Mouse (Mus musculus): ENCODE data around the gene Gm10310.
"Not testable (repeated sequence)": the region's sequence is repeated elsewhere in the genome, so short reads cannot be mapped to it uniquely, and the experiment has no call there.

The Gm10310 gene
- long read RNA-seq, experiment 1 = 0 reads
- long read RNA-seq, experiment 2 = 0 reads

DNA sequence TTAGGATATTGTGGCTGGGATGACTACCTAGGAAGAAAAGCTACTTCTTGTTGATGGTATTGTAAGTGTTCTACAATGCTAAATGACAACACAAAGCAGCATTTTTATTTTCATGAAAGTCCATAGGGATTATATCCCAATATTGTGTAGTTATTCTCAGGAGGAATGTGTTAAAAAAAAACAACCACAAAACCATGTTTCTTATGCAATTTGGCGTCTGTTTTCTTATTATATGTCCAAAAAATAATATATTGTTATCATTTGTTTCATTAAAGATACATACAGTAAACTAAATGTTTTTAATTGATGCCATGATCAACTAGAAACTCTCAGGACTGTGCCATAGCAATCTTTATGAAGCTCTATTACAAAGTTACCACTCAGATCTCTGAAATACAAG lies at the start of gene Gm10310:
Gene Gm10310 (minus strand): TSS at position 101 of the 400 bp plus-strand sequence.
- intact Hi-C loops (cut with DNase I) = not testable (repeated sequence)

DNA sequence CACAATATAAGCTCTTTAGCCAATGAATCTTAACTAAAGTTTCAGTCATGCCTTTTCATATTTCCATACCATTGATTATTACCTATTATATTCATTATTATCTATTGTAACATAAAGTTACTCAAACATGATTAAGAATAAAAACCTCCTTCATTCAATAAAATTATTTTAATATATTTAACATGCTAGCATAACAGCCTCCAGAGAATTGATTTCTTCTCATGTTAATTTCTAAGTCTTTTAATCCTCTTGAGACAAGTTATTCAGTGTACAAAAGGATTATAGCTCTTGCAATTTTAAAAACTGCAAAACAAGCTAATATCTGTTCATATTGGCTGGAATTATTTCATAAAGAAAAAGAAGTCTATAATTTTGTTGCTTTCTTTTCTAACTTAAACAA lies 45.2 kb upstream of the Gm10310 start, which contains the start of gene Olfr821:
Gene Olfr821 (plus strand): TSS at position 301 of the 400 bp plus-strand sequence.
- intact Hi-C loops (cut with DNase I) = no loop called here

DNA sequence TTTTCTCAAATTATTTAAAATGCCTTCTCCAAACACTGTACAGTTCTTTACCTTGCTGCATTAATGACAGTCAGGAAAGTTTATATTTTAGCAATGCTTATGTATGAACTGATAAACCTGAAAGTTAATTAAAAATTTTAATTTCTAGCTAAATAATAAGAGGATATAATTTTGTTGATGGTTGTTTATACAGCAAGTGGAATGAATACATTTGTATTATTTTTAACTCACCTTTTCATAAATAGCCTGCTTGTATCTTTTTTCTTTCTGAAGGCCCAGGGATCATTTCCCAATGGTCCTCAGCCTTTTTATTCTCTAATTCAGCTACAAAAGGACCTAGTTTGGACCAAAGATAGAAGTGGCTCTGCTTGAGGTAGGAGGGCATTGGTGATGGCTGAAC lies 27.5 kb upstream of the Gm10310 start, which contains the start of gene Olfr820:
Gene Olfr820 (plus strand): TSS at position 301 of the 400 bp plus-strand sequence.
- intact Hi-C loops (cut with DNase I) = no loop called here

DNA sequence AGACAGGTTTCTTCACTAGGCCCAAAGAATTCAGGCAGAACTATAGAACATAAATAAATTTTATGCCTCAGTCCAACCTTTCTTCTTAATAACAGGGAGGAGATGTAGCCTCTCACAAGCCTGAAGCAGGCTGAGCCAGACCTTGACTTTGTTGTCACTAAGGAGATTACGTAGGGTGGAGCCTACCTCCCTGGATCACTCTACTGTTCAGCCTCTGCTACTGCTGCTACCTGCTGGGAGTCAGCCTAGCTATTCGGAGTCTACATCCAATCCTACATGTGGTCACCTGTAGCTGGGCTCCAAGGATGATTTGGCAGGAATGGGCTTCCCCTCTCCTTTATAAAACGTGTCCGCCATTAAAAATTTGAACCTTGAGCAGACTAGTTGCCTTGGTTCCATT lies 20.5 kb upstream of the Gm10310 start:
- intact Hi-C loops (cut with DNase I) = not testable (repeated sequence)

DNA sequence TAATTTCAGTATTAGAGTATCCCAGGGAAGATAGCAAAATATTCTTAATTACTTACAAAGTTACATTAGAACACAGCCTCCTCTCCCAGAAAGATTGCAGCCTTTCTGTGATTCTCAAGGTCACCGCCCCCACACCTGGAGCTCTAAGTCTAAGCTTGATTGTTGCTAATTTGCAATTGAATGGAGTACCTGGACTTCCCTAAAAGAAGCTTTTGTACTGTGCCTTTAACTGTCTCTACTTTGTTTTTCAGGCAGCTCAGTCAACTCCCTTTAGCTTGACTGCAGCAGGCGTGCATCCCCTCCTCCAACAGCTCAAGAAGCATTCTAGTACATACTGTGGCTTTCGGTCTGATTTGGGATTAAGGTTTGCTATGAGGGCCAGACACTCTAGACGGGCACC lies 19.2 kb upstream of the Gm10310 start:
- intact Hi-C loops (cut with DNase I) = not testable (repeated sequence)

DNA sequence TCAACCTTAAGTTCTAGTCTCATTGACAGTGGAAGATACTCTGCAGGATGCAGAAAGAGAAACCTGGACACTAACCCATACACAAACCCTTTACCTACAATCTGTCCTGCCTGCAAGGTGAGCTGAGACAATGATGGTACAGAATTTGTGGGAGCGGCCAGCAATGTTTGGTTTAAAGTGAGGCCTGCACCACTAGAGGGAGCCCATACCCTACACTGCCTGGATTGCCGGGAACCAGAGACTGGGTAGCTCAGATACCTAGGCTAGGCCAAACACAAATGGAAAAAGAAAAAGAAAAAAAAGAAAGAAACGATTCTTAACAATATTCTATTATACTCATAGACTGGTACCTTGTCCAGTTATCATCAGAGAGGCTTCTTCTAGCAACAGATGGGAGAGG lies 3.0 kb downstream of the Gm10310 start:
- intact Hi-C loops (cut with DNase I) = not testable (repeated sequence)

DNA sequence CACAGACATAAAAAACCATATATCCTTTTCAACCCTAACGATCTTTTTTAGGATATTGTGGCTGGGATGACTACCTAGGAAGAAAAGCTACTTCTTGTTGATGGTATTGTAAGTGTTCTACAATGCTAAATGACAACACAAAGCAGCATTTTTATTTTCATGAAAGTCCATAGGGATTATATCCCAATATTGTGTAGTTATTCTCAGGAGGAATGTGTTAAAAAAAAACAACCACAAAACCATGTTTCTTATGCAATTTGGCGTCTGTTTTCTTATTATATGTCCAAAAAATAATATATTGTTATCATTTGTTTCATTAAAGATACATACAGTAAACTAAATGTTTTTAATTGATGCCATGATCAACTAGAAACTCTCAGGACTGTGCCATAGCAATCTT lies 8.8 kb downstream of the Gm10310 start, which contains the start of gene Olfr247:
Gene Olfr247 (minus strand): TSS at position 101 of the 400 bp plus-strand sequence.
- intact Hi-C loops (cut with DNase I) = not testable (repeated sequence)

DNA sequence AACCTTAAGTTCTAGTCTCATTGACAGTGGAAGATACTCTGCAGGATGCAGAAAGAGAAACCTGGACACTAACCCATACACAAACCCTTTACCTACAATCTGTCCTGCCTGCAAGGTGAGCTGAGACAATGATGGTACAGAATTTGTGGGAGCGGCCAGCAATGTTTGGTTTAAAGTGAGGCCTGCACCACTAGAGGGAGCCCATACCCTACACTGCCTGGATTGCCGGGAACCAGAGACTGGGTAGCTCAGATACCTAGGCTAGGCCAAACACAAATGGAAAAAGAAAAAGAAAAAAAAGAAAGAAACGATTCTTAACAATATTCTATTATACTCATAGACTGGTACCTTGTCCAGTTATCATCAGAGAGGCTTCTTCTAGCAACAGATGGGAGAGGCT lies 11.9 kb downstream of the Gm10310 start:
- intact Hi-C loops (cut with DNase I) = not testable (repeated sequence)

DNA sequence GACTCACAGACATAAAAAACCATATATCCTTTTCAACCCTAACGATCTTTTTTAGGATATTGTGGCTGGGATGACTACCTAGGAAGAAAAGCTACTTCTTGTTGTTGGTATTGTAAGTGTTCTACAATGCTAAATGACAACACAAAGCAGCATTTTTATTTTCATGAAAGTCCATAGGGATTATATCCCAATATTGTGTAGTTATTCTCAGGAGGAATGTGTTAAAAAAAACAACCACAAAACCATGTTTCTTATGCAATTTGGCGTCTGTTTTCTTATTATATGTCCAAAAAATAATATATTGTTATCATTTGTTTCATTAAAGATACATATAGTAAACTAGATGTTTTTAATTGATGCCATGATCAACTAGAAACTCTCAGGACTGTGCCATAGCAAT lies 17.7 kb downstream of the Gm10310 start, which contains the start of gene Olfr819:
Gene Olfr819 (minus strand): TSS at position 101 of the 400 bp plus-strand sequence.
- intact Hi-C loops (cut with DNase I) = not testable (repeated sequence)

DNA sequence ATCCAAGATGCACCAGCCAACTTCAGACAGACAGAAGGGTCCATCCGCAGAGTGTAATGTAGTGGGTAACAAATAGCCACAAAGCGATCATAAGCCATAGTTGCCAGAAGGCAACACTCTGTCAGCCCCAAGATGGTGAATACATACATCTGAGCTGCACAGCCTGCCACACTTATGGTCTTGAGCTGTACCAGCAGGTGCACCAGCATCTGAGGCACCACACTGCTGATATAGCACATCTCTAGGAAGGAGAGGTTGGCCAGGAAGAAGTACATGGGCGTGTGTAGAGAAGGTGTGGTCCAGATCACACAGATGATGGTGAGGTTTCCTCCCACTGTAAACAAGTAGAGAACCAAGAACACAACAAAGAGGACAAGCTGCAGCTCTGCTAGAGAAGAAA lies 18.6 kb downstream of the Gm10310 start:
- intact Hi-C loops (cut with DNase I) = not testable (repeated sequence)

DNA sequence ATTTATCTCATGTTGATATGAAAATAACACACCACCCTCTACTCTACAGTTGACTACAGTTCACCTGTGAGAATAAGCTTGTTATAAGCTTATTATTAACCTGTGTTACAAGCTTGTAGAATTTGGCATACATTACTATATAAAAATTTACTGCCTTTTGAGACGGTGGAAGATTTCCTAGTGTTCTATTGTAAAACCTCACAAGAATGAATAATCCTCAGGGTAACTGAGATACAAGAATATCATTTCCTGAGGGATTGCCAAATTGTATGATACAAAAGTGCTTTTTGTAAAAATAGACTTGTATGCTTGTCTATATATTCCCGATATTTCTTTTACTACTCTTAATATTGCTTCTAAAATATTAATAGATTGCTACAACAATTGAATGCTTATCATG lies 35.9 kb downstream of the Gm10310 start, which contains the start of gene Olfr818:
Gene Olfr818 (minus strand): TSS at position 101 of the 400 bp plus-strand sequence.
- intact Hi-C loops (cut with DNase I) = no loop called here

Data from adrenal gland (tissue).